Mouse (Mus musculus): Measurements from ENCODE around the gene Chd8. TPM values are rescaled to one million over a fixed set of nuclear protein-coding genes. Genes with fewer than 3 reads are reported as not detected.
"Not testable (repeated sequence)": the region's sequence is repeated elsewhere in the genome, so short reads cannot be mapped to it uniquely, and the experiment has no call there.

Chd8 gene
- 37.8 and 43.9 TPM in 2 replicates for polyA plus RNA-seq (2015; fragmentation: Nextera tagmentation; extraction: Ambion mirVana)

- Histone ChIP-seq H3K27ac (peak within 1 kb of the TSS; percentile 97), H3K36me3 (replicated peaks) (0 out of 2 replicates have a peak, but pooled peaks cover 5% of the 10 kb centered on the region), H3K27me3 (replicated peaks) (no peaks in the 10 kb centered on the region), H3K9me3 (no peaks in the 10 kb centered on the region), H3K4me2 (peak within 1 kb of the TSS; percentile 69), H3K4me3 (peak within 1 kb of the TSS; percentile 96), H3K9ac (peak within 1 kb of the TSS; percentile 92), H3K4me1 (peaks cover 27% of the 10 kb centered on the region)
- under 1% methylated on average over 52 of the region's 54 CpGs for WGBS
- peak; percentile 100 for ATAC-seq (replicated peaks)
These were observed at the start of gene Chd8 for GRCm38 (mm10) chr14:52257484-52258213. TSS of gene Chd8 (minus strand) at chr14:52257780.

GRCm38 (mm10) chr14:52306100-52306499 lies 48.5 kb upstream of the Chd8 start:
- no peaks in the 10 kb centered on the region for H3K27me3 ChIP-seq (replicated peaks)
- peaks cover 18% of the 10 kb centered on the region for H3K4me1 ChIP-seq
- no peaks in the 10 kb centered on the region for H3K36me3 ChIP-seq (replicated peaks)
- no peak overlapping the region for H3K4me3 ChIP-seq
- peak overlapping the region; percentile 93; the same call in 1 of the 2 replicates for H3K27ac ChIP-seq
- no peaks in the 10 kb centered on the region for H3K9me3 ChIP-seq
- ATAC-seq (replicated peaks) = no peak
- no peak overlapping the region for H3K4me2 ChIP-seq
- no peak overlapping the region for H3K9ac ChIP-seq
- WGBS = 94% methylated on average over 2 of the region's 2 CpGs

- H3K9ac ChIP-seq = peak within 1 kb of the TSS; percentile 71
- under 1% methylated on average over 46 of the region's 46 CpGs for WGBS
- H3K36me3 ChIP-seq (replicated peaks) = peaks cover 5% of the 10 kb centered on the region
- H3K9me3 ChIP-seq = no peaks in the 10 kb centered on the region
- peak within 1 kb of the TSS; percentile 58 for H3K4me2 ChIP-seq
- peaks cover 12% of the 10 kb centered on the region for H3K4me1 ChIP-seq
- peak within 1 kb of the TSS; percentile 78 for H3K4me3 ChIP-seq
- peak within 1 kb of the TSS; percentile 93 for H3K27ac ChIP-seq
- peak; percentile 96 for ATAC-seq (replicated peaks)
- H3K27me3 ChIP-seq (replicated peaks) = no peaks in the 10 kb centered on the region
These were observed 47.2 kb upstream of the Chd8 start, which contains the start of gene Mettl3 for GRCm38 (mm10) chr14:52304644-52305271. TSS of gene Mettl3 (minus strand) at chr14:52305128.

DNA sequence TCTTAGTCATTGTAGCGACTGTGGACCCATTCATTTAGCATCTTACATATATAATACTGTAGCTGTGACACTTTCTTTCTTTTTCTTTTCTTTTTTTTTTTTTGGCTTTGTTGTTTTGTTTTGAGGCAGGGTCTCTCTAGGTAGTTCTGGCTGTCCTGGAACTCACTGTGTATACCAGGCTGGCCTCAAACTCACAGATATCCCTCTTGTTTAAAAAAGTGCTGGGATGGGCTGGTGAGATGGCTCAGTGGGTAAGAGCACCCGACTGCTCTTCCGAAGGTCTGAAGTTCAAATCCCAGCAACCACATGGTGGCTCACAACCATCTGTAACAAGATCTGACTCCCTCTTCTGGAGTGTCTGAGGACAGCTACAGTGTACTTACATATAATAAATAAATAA lies 45.9 kb upstream of the Chd8 start:
- not testable (repeated sequence) for H3K9me3 ChIP-seq; H3K27me3 ChIP-seq (replicated peaks); H3K9ac ChIP-seq; H3K4me3 ChIP-seq; H3K27ac ChIP-seq; ATAC-seq (replicated peaks)
- Histone ChIP-seq H3K36me3 (replicated peaks) (peaks cover 14% of the 10 kb centered on the region), H3K4me2 (peak overlapping the region; percentile 58; the same call in 1 of the 2 replicates), H3K4me1 (peaks cover 12% of the 10 kb centered on the region)
- WGBS = 90% methylated on average over 3 of the region's 3 CpGs

DNA sequence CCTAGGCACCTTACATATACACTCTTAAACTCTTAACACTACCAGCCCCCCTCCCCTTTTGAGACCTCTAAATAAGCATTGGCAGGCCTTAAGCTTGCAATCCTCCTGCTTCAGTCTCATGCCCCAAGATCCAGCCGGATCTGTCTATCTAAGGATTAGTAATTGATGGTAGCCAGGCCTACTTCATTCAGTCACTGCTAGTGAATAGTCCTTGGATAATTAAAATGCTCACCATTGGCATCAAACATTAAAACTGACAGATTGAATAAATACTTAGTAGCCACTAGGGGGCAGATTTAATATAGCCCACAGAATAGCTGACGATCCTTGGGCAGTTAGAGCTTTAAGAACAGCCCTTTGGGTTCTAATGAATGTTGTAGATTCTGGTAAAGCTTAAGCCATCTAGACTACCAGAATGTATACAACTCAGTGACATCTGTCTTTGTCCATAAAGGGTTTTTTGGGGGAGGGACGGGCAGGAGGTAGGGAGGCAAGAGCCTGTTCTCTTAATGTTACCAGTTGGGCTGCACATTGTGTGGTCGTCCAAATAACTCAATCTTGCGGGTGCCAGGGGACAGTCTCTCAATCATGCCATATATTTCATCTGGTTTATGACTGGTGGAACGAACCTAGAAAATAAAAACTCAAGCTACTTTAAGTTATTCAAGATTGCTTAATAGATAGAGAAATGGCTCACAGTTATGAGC lies 38.1 kb upstream of the Chd8 start:
- 64% methylated on average over 6 of the region's 6 CpGs for WGBS
- ATAC-seq (replicated peaks) = peak; percentile 54
- Histone ChIP-seq H3K4me1 (no peaks in the 10 kb centered on the region), H3K9ac (no peak overlapping the region), H3K27me3 (replicated peaks) (no peaks in the 10 kb centered on the region), H3K36me3 (replicated peaks) (peaks cover 54% of the 10 kb centered on the region), H3K4me3 (no peak overlapping the region), H3K4me2 (no peak overlapping the region), H3K27ac (no peak overlapping the region), H3K9me3 (no peaks in the 10 kb centered on the region)

DNA sequence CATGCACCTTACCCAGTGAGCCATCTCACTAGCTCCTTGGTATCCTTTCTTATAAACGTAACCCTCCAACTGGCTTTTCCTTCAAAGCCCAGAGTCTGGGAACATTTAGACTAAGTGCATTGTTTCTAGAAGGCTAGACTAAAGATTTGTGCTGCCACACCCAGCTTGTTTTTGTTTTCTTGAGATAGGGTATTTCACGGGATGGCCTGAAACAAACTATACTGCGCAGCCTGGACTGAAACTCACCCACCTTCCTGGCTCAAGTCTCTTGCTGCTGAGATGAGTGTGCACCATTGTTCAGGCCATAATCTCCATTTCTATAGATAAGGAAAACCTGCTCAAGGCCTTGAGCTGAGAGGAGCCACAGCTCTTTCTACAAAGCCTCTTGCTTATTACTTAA lies 26.6 kb upstream of the Chd8 start:
- no peak overlapping the region for H3K27ac ChIP-seq
- no peak for ATAC-seq (replicated peaks)
- H3K36me3 ChIP-seq (replicated peaks) = peaks cover 23% of the 10 kb centered on the region
- no peak overlapping the region for H3K4me3 ChIP-seq
- H3K4me2 ChIP-seq = no peak overlapping the region
- peaks cover 8% of the 10 kb centered on the region for H3K4me1 ChIP-seq
- H3K9me3 ChIP-seq = no peaks in the 10 kb centered on the region
- no peak overlapping the region for H3K9ac ChIP-seq
- WGBS = 93% methylated on average over 3 of the region's 3 CpGs
- H3K27me3 ChIP-seq (replicated peaks) = no peaks in the 10 kb centered on the region

DNA sequence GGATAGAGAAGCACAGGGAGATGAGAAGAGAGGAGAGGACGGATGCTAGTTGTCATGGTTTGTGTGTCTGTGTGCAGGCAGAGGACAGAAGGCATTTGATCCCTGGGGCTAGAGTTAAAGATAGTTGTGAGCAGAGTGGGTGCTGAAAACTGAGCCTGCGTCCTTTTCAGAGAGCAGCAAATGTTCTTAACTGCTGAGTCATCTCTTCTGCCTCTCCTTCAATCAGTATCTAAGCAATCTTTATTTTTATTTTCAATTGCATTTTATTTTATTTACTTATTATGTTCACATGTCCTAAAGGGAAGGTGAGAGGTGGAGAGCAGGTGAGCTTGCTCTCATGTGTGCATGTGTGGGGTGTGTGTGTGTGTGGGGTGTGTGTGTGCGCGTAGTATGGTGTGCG lies 26.0 kb upstream of the Chd8 start:
- no peak for ATAC-seq (replicated peaks)
- 96% methylated on average over 5 of the region's 5 CpGs for WGBS
- no peak overlapping the region for H3K4me3 ChIP-seq
- H3K9me3 ChIP-seq = no peaks in the 10 kb centered on the region
- no peak overlapping the region for H3K27ac ChIP-seq
- no peaks in the 10 kb centered on the region for H3K27me3 ChIP-seq (replicated peaks)
- peaks cover 9% of the 10 kb centered on the region for H3K4me1 ChIP-seq
- H3K4me2 ChIP-seq = no peak overlapping the region
- H3K9ac ChIP-seq = no peak overlapping the region
- H3K36me3 ChIP-seq (replicated peaks) = peaks cover 20% of the 10 kb centered on the region

DNA sequence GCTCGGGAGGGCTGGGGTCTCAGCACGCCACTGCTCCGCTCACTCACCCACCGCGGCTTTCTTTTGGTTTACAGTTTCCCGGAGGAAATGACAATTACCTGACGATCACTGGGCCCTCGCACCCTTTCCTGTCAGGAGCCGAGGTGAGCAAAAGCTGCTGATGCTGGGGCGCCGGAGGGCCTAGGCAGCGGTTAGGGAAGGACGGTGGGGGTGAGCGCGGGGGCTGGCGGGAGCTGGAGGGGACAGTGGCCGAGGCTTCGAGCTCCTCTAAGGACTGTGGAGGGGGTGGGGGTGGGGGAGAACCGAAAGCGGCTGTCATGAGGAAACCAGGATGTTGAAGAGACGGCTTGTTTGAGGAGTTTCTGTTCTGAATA lies 22.2 kb upstream of the Chd8 start:
- Histone ChIP-seq H3K4me1 (peaks cover 17% of the 10 kb centered on the region), H3K9me3 (no peaks in the 10 kb centered on the region), H3K9ac (peak overlapping the region; percentile 70), H3K4me3 (peak overlapping the region; percentile 72), H3K36me3 (replicated peaks) (peaks cover 6% of the 10 kb centered on the region; the same call in 1 of the 2 replicates), H3K27ac (peak overlapping the region; percentile 88), H3K4me2 (peak overlapping the region; percentile 62), H3K27me3 (replicated peaks) (no peaks in the 10 kb centered on the region)
- peak; percentile 54 for ATAC-seq (replicated peaks)
- WGBS = under 1% methylated on average over 21 of the region's 21 CpGs

- Histone ChIP-seq H3K27me3 (replicated peaks) (no peaks in the 10 kb centered on the region), H3K4me3 (peak within 1 kb of the TSS; percentile 72), H3K27ac (peak within 1 kb of the TSS; percentile 88), H3K4me1 (peaks cover 17% of the 10 kb centered on the region), H3K9ac (peak within 1 kb of the TSS; percentile 70), H3K4me2 (peak within 1 kb of the TSS; percentile 62), H3K36me3 (replicated peaks) (peaks cover 6% of the 10 kb centered on the region; the same call in 1 of the 2 replicates), H3K9me3 (no peaks in the 10 kb centered on the region)
- WGBS = under 1% methylated on average over 66 of the region's 66 CpGs
- peak; percentile 99 for ATAC-seq (replicated peaks)
These were observed 21.6 kb upstream of the Chd8 start, which contains the start of the genes Tox4 and Rab2b for GRCm38 (mm10) chr14:52278932-52279746. TSS of gene Tox4 (plus strand) at chr14:52279146. TSS of gene Rab2b (minus strand) at chr14:52279545.

GRCm38 (mm10) chr14:52277210-52277609 lies 19.6 kb upstream of the Chd8 start:
- H3K9ac ChIP-seq = no peak overlapping the region
- peaks cover 17% of the 10 kb centered on the region for H3K4me1 ChIP-seq
- no peaks in the 10 kb centered on the region for H3K27me3 ChIP-seq (replicated peaks)
- ATAC-seq (replicated peaks) = no peak
- H3K4me3 ChIP-seq = no peak overlapping the region
- H3K36me3 ChIP-seq (replicated peaks) = peaks cover 12% of the 10 kb centered on the region; the same call in 1 of the 2 replicates
- 92% methylated on average over 4 of the region's 4 CpGs for WGBS
- H3K27ac ChIP-seq = no peak overlapping the region
- H3K9me3 ChIP-seq = no peaks in the 10 kb centered on the region
- no peak overlapping the region for H3K4me2 ChIP-seq

- no peaks in the 10 kb centered on the region for H3K27me3 ChIP-seq (replicated peaks)
- no peaks in the 10 kb centered on the region for H3K9me3 ChIP-seq
- H3K4me3 ChIP-seq = no peak overlapping the region
- H3K4me2 ChIP-seq = no peak overlapping the region
- H3K9ac ChIP-seq = no peak overlapping the region
- peaks cover 18% of the 10 kb centered on the region; the same call in 1 of the 2 replicates for H3K36me3 ChIP-seq (replicated peaks)
- no peak for ATAC-seq (replicated peaks)
- no peaks in the 10 kb centered on the region for H3K4me1 ChIP-seq
- WGBS = 65% methylated on average over 3 of the region's 3 CpGs
- H3K27ac ChIP-seq = no peak overlapping the region
These were observed 15.2 kb upstream of the Chd8 start for GRCm38 (mm10) chr14:52272781-52273180.
